Mouse (Mus musculus): ENCODE data around the gene Samd13.

The Samd13 gene

GRCm38 (mm10) chr3:146661907-146662306 lies 23.5 kb downstream of the Samd13 start:
- no peak for DNase-seq (ENCODE audit: low read depth)

- DNase-seq (ENCODE audit: low read depth), result no peak
Observed at GRCm38 (mm10) chr3:146661001-146661400, 24.4 kb downstream of the Samd13 start.

- DNase-seq (ENCODE audit: low read depth), result no peak
Observed at GRCm38 (mm10) chr3:146659321-146659720, 26.1 kb downstream of the Samd13 start.

GRCm38 (mm10) chr3:146658061-146658639 lies 27.2 kb downstream of the Samd13 start:
- no peak for DNase-seq (ENCODE audit: low read depth)

- DNase-seq (ENCODE audit: low read depth), result no peak
Observed at GRCm38 (mm10) chr3:146657433-146657832, 28.0 kb downstream of the Samd13 start.

- no peak for DNase-seq (ENCODE audit: low read depth)
Observed at GRCm38 (mm10) chr3:146655111-146655577, 30.2 kb downstream of the Samd13 start.

- no peak for DNase-seq (ENCODE audit: low read depth)
Observed at GRCm38 (mm10) chr3:146653692-146654091, 31.7 kb downstream of the Samd13 start.

GRCm38 (mm10) chr3:146652431-146652830 lies 33.0 kb downstream of the Samd13 start:
- no peak for DNase-seq (ENCODE audit: low read depth)

GRCm38 (mm10) chr3:146651217-146651616 lies 34.2 kb downstream of the Samd13 start, which contains the start of gene 4930503B20Rik:
4930503B20Rik (minus strand) TSS chr3:146651317.
- DNase-seq (ENCODE audit: low read depth), result no peak

- no peak for DNase-seq (ENCODE audit: low read depth)
Observed at GRCm38 (mm10) chr3:146650716-146651115, 34.7 kb downstream of the Samd13 start.

GRCm38 (mm10) chr3:146649311-146649894 lies 36.0 kb downstream of the Samd13 start:
- no peak for DNase-seq (ENCODE audit: low read depth)

- no peak for DNase-seq (ENCODE audit: low read depth)
Observed at GRCm38 (mm10) chr3:146641818-146642427, 43.5 kb downstream of the Samd13 start.

GRCm38 (mm10) chr3:146632506-146632905 lies 52.9 kb downstream of the Samd13 start:
- no peak for DNase-seq (ENCODE audit: low read depth)

GRCm38 (mm10) chr3:146628227-146628982 lies 57.0 kb downstream of the Samd13 start:
- DNase-seq (ENCODE audit: low read depth), result peak; percentile 29

- DNase-seq (ENCODE audit: low read depth), result no peak
Observed at GRCm38 (mm10) chr3:146625766-146626165, 59.6 kb downstream of the Samd13 start.

GRCm38 (mm10) chr3:146621966-146622365 lies 63.4 kb downstream of the Samd13 start:
- no peak for DNase-seq (ENCODE audit: low read depth)

- DNase-seq (ENCODE audit: low read depth), result no peak
Observed at GRCm38 (mm10) chr3:146620555-146621249, 64.7 kb downstream of the Samd13 start.

- no peak for DNase-seq (ENCODE audit: low read depth)
Observed at GRCm38 (mm10) chr3:146620101-146620500, 65.3 kb downstream of the Samd13 start.

- no peak for DNase-seq (ENCODE audit: low read depth)
Observed at GRCm38 (mm10) chr3:146618357-146618756, 67.0 kb downstream of the Samd13 start.

GRCm38 (mm10) chr3:146617946-146618345 lies 67.4 kb downstream of the Samd13 start:
- no peak for DNase-seq (ENCODE audit: low read depth)

GRCm38 (mm10) chr3:146616533-146617283 lies 68.7 kb downstream of the Samd13 start:
- DNase-seq (ENCODE audit: low read depth), result no peak

All from naive thymus-derived CD4-positive, alpha-beta T cell, adult 2 months (primary cell).